In genomic region chr2:139677809-139678274, GRCm38 (mm10) we compare ENCODE assay signal across 8 mouse cellular contexts. TPM values are rescaled to one million over a fixed set of nuclear protein-coding genes. Genes with fewer than 3 reads are reported as not detected.
DNase-seq lines count a peak whose midpoint lies in the region; ATAC-seq and TF ChIP-seq lines count a peak whose summit lies in the region.

Gene Ism1, plus strand, starts transcription at chr2:139678178.

- H3K4me1 ChIP-seq in ES-Bruce4 (ENCODE audit: control insufficient read depth, insufficient read depth, low read length): no peaks in the 10 kb centered on the region
- H3K4me1 ChIP-seq in brown adipose tissue, adult 24 weeks (ENCODE audit: control insufficient read depth, insufficient read depth, insufficient read length, low read length): peaks cover 2% of the 10 kb centered on the region; the same call in 1 of the 2 replicates
- H3K4me1 ChIP-seq in forebrain, embryonic 13.5 days: peaks cover 22% of the 10 kb centered on the region
- peaks cover 0 to 6% of the 10 kb centered on the region in 2 experiments; a peak in 3 of 4 replicates for H3K4me1 ChIP-seq in heart, embryonic 14.5 days (ENCODE audit: control insufficient read depth in 2 of 2, insufficient read depth in 2 of 2, low read length in 2 of 2)
- peaks cover 10% of the 10 kb centered on the region for H3K4me1 ChIP-seq in liver, postnatal 0 days (ENCODE audit: insufficient read depth)

- H3K36me3 ChIP-seq in ES-Bruce4 (ENCODE audit: control insufficient read depth, insufficient read depth, low read length, poor library complexity, severe bottlenecking): no peaks in the 10 kb centered on the region
- H3K36me3 ChIP-seq in forebrain, embryonic 13.5 days (ENCODE audit: poor library complexity, severe bottlenecking): no peaks in the 10 kb centered on the region
- H3K36me3 ChIP-seq in heart, embryonic 14.5 days (ENCODE audit: control insufficient read depth, insufficient read depth, low read length): no peaks in the 10 kb centered on the region
- H3K36me3 ChIP-seq in liver, postnatal 0 days (replicated peaks; ENCODE audit: insufficient read depth, low read length): no peaks in the 10 kb centered on the region

- ATAC-seq in forebrain, embryonic 13.5 days: peak; percentile 69
- ATAC-seq in heart, embryonic 14.5 days (ENCODE audit: insufficient number of reproducible peaks, insufficient read depth, low FRiP score, low read depth): peak; percentile 27; the same call in 1 of the 2 replicates
- ATAC-seq in liver, postnatal 0 days: peak; percentile 17; the same call in 1 of the 2 replicates

- DNase-seq in kidney, postnatal 10 days: peak; percentile 63
- DNase-seq in liver, postnatal 0 days: no peak
- peak; percentile 49 for DNase-seq in ovary, postnatal 10 days (ENCODE audit: low spot score)
- DNase-seq in B cell, adult 2 months: no peak

- WGBS in forebrain, embryonic 13.5 days: under 1% methylated on average over 35 of the region's 39 CpGs
- WGBS in heart, embryonic 14.5 days: 0% methylated on average over 32 of the region's 39 CpGs
- WGBS in liver, postnatal 0 days (ENCODE audit: insufficient replicate concordance): 0% methylated on average over 26 of the region's 39 CpGs

- peak within 1 kb of the TSS; percentile 100 for H3K4me2 ChIP-seq in forebrain, embryonic 13.5 days
- peak within 1 kb of the TSS; percentile 97 for H3K4me2 ChIP-seq in heart, embryonic 14.5 days (ENCODE audit: low read length)
- H3K4me2 ChIP-seq in liver, postnatal 0 days (ENCODE audit: low read depth, low read length): peak within 1 kb of the TSS; percentile 91

- no peak for TF ChIP-seq CTCF in ES-Bruce4 (IDR thresholded peaks at IDR 0.05; ENCODE audit: low read depth, low read length)
- no peak for TF ChIP-seq CTCF in liver, postnatal 0 days (IDR thresholded peaks at IDR 0.05; ENCODE audit: low read depth)

- H3K27ac ChIP-seq in ES-Bruce4 (ENCODE audit: insufficient read depth, low read length): no peak within 1 kb of the TSS
- H3K27ac ChIP-seq in brown adipose tissue, adult 24 weeks (replicated peaks; ENCODE audit: low read depth, low read length): no peak within 1 kb of the TSS
- peak within 1 kb of the TSS; percentile 57 for H3K27ac ChIP-seq in forebrain, embryonic 13.5 days
- H3K27ac ChIP-seq in heart, embryonic 14.5 days (replicated peaks in 1 of 2; ENCODE audit: control insufficient read depth in 1 of 2, insufficient read depth in 1 of 2, low read depth in 2 of 2, low read length in 2 of 2): peak within 1 kb of the TSS in 1 of 2 experiments; percentile 45; a peak in 1 of 4 replicates
- no peak within 1 kb of the TSS for H3K27ac ChIP-seq in liver, postnatal 0 days (ENCODE audit: low read depth)

- no peak for TF ChIP-seq POLR2A in ES-Bruce4 (IDR thresholded peaks at IDR 0.05; ENCODE audit: insufficient read depth, low read length)

- peaks cover 11% of the 10 kb centered on the region for H3K27me3 ChIP-seq in ES-Bruce4 (ENCODE audit: control insufficient read depth, insufficient read depth, low read length, poor library complexity, severe bottlenecking)
- H3K27me3 ChIP-seq in forebrain, embryonic 13.5 days: peaks cover 56% of the 10 kb centered on the region
- H3K27me3 ChIP-seq in heart, embryonic 14.5 days (ENCODE audit: control insufficient read depth, insufficient read depth, low read length): peaks cover 18% of the 10 kb centered on the region
- H3K27me3 ChIP-seq in liver, postnatal 0 days (ENCODE audit: insufficient read depth, low read length): peaks cover 46% of the 10 kb centered on the region

- H3K9me3 ChIP-seq in ES-Bruce4 (replicated peaks; ENCODE audit: control insufficient read depth, insufficient read depth, low read length, poor library complexity, severe bottlenecking): no peaks in the 10 kb centered on the region
- no peaks in the 10 kb centered on the region for H3K9me3 ChIP-seq in forebrain, embryonic 13.5 days (replicated peaks)
- no peaks in the 10 kb centered on the region for H3K9me3 ChIP-seq in heart, embryonic 14.5 days (ENCODE audit: control insufficient read depth, low read length)
- no peaks in the 10 kb centered on the region for H3K9me3 ChIP-seq in liver, postnatal 0 days (ENCODE audit: low read length)

- H3K4me3 ChIP-seq in ES-Bruce4 (ENCODE audit: low read depth, low read length): peak within 1 kb of the TSS; percentile 70
- H3K4me3 ChIP-seq in brown adipose tissue, adult 24 weeks (ENCODE audit: insufficient read depth, low read depth, low read length): peak within 1 kb of the TSS; percentile 88
- peak within 1 kb of the TSS; percentile 87 for H3K4me3 ChIP-seq in forebrain, embryonic 13.5 days
- peak within 1 kb of the TSS; percentile 73 to 84 for H3K4me3 ChIP-seq in heart, embryonic 14.5 days (ENCODE audit: control insufficient read depth in 1 of 2, insufficient read depth in 1 of 2, low read depth in 1 of 2, low read length in 2 of 2)
- H3K4me3 ChIP-seq in liver, postnatal 0 days (ENCODE audit: low read depth, low read length): peak within 1 kb of the TSS; percentile 57

- peak within 1 kb of the TSS; percentile 75 for H3K9ac ChIP-seq in ES-Bruce4 (ENCODE audit: low read depth, poor library complexity, severe bottlenecking)
- H3K9ac ChIP-seq in forebrain, embryonic 13.5 days: peak within 1 kb of the TSS; percentile 80
- peak within 1 kb of the TSS; percentile 79 for H3K9ac ChIP-seq in heart, embryonic 14.5 days (ENCODE audit: low read length)
- no peak within 1 kb of the TSS for H3K9ac ChIP-seq in liver, postnatal 0 days (replicated peaks)

- TF ChIP-seq EP300 in ES-Bruce4 (IDR thresholded peaks at IDR 0.05; ENCODE audit: insufficient read depth, low read depth, low read length): no peak
- TF ChIP-seq EP300 in liver, postnatal 0 days (IDR thresholded peaks at IDR 0.05; ENCODE audit: low read depth): no peak

RNA-seq across cellular contexts. Expression of gene Ism1, which starts in this region (rescaled TPM):
- polyA plus RNA-seq in ES-Bruce4 (2011; ENCODE audit: insufficient read depth, insufficient read length, low read depth, missing spikeins): 0.30 TPM in 1 of 2 replicates, not detected in the other
- polyA plus RNA-seq in brown adipose tissue, adult 24 weeks (2012; ENCODE audit: insufficient read depth, insufficient read length, missing spikeins): 2.0 and 2.7 TPM in 2 replicates
- 0.11 and 0.13 TPM in 2 replicates for polyA plus RNA-seq in forebrain, embryonic 13.5 days (2015; fragmentation: Nextera tagmentation; extraction: Ambion mirVana)
- 0.22 and 0.41 TPM in 2 replicates for polyA plus RNA-seq in heart, embryonic 14.5 days (2014; fragmentation: Nextera tagmentation; extraction: Ambion mirVana)
- polyA plus RNA-seq in liver, postnatal 0 days (2015; fragmentation: Nextera tagmentation; extraction: Ambion mirVana): not detected in 2 replicates

Comparison
In these comparisons a context has a peak if more than half of its experiments do, and no peak if none do; other contexts are left out.
1. Peak in ATAC-seq, H3K4me3 ChIP-seq, H3K27ac ChIP-seq, H3K9ac ChIP-seq and H3K4me2 ChIP-seq in forebrain, embryonic 13.5 days; RNA of the gene not detected or under 1 TPM.
2. Peak in ATAC-seq, H3K4me3 ChIP-seq, H3K9ac ChIP-seq and H3K4me2 ChIP-seq in heart, embryonic 14.5 days; RNA of the gene not detected or under 1 TPM.
3. Peak in ATAC-seq, H3K4me3 ChIP-seq and H3K4me2 ChIP-seq in liver, postnatal 0 days; RNA of the gene not detected or under 1 TPM.
4. ATAC-seq: peak in every context shown above with its lines; median percentile 69 in forebrain, embryonic 13.5 days; 27 in heart, embryonic 14.5 days; 17 in liver, postnatal 0 days.
5. DNase-seq: peak in kidney, postnatal 10 days (single experiment) and ovary, postnatal 10 days (single experiment); none in liver, postnatal 0 days (single experiment) and B cell, adult 2 months (0 of 2).
6. Peak in every context shown above with its lines, with median percentiles within 50 percentile points of each other: H3K4me3 ChIP-seq and H3K4me2 ChIP-seq.